Mouse (Mus musculus) liver, embryonic 16.5 days (tissue): ENCODE data around the gene Rab29. TPM values are rescaled to one million over a fixed set of nuclear protein-coding genes. Genes with fewer than 3 reads are reported as not detected.

Experiments
- ATAC-seq: fragments of 200-750 bp; cut with Nextera tagmentation; 2 replicates; pipeline ENCODE4 v1.8.0; 2017; ENCODE audit warnings: low read depth, mild to moderate bottlenecking, moderate number of reproducible peaks, moderate library complexity
- H3K27ac ChIP-seq: fragments of 300-500 bp; sonication (generic); 2 replicates; pipeline ENCODE4 v1.5.1; 2014; ENCODE audit warnings: mild to moderate bottlenecking, low read length
- H3K27me3 ChIP-seq: fragments of 300-500 bp; sonication (generic); 2 replicates; pipeline ENCODE4 v1.6.1; 2014; ENCODE audit warnings: low read depth, low read length, mixed read lengths; ENCODE audit not compliant: control insufficient read depth, insufficient read depth
- H3K36me3 ChIP-seq: fragments of 300-500 bp; sonication (generic); 2 replicates; pipeline ENCODE4 v1.6.1; 2014; ENCODE audit warnings: mild to moderate bottlenecking; ENCODE audit not compliant: control insufficient read depth, insufficient read depth
- H3K4me1 ChIP-seq: fragments of 300-500 bp; sonication (generic); 2 replicates; pipeline ENCODE4 v1.6.1; 2014; ENCODE audit warnings: low read depth, low read length, mixed read lengths; ENCODE audit not compliant: control insufficient read depth
- H3K4me2 ChIP-seq: fragments of 300-500 bp; sonication (generic); 2 replicates; pipeline ENCODE4 v1.6.1; 2014; ENCODE audit warnings: low read depth, low read length, mixed read lengths
- H3K4me3 ChIP-seq: fragments of 300-500 bp; sonication (generic); 2 replicates; pipeline ENCODE4 v1.5.1; 2014; ENCODE audit warnings: low read depth, mild to moderate bottlenecking, low read length
- H3K9ac ChIP-seq: fragments of 300-500 bp; sonication (generic); 2 replicates; pipeline ENCODE4 v1.6.1; 2014; ENCODE audit warnings: low read depth, low read length
- H3K9me3 ChIP-seq: fragments of 300-500 bp; sonication (generic); replicated peaks from 2 replicates; pipeline ENCODE4 v1.6.1; 2016; ENCODE audit warnings: low read length; ENCODE audit not compliant: control insufficient read depth
- WGBS: fragments of 180-500 bp; shearing (Covaris S2); extraction: QIAGEN DNeasy Blood & Tissue Kit; methylation state at CpG from one replicate; pipeline ENCODE4 v1.1.7; 2014; ENCODE audit not compliant: insufficient replicate concordance; 5-methylcytosine and 5-hydroxymethylcytosine counted together
- polyA plus RNA-seq: library from polyadenylated mRNA; unstranded; fragments of >200 nt; fragmentation: Nextera tagmentation; extraction: Ambion mirVana; gene quantifications from 2 replicates; pipeline ENCODE4 v1.2.1, GENCODE M21; 2015

The Rab29 gene
- polyA plus RNA-seq, 1 experiment from 2014 or later = 9.4 TPM

GRCm38 (mm10) chr1:131879816-131880215 lies 12.8 kb downstream of the Rab29 start:
- no peaks in the 10 kb centered on the region for H3K4me1 ChIP-seq
- no peak overlapping the region for H3K27ac ChIP-seq
- H3K9me3 ChIP-seq = no peaks in the 10 kb centered on the region
- H3K36me3 ChIP-seq = no peaks in the 10 kb centered on the region
- H3K9ac ChIP-seq = no peak overlapping the region
- 60% methylated on average over 2 of the region's 2 CpGs for WGBS
- no peak overlapping the region for H3K4me3 ChIP-seq
- H3K27me3 ChIP-seq = no peaks in the 10 kb centered on the region
- no peak overlapping the region for H3K4me2 ChIP-seq
- ATAC-seq = no peak

- Histone ChIP-seq H3K9me3 (no peaks in the 10 kb centered on the region), H3K4me2 (no peak overlapping the region), H3K9ac (no peak overlapping the region), H3K36me3 (no peaks in the 10 kb centered on the region), H3K4me3 (no peak overlapping the region), H3K27ac (no peak overlapping the region), H3K27me3 (no peaks in the 10 kb centered on the region), H3K4me1 (no peaks in the 10 kb centered on the region)
- WGBS = 37% methylated on average over 2 of the region's 2 CpGs
- ATAC-seq = no peak
Measured at GRCm38 (mm10) chr1:131882787-131883186, 15.8 kb downstream of the Rab29 start.

- Histone ChIP-seq H3K36me3 (no peaks in the 10 kb centered on the region), H3K4me1 (no peaks in the 10 kb centered on the region), H3K27me3 (no peaks in the 10 kb centered on the region), H3K27ac (no peak overlapping the region), H3K9me3 (no peaks in the 10 kb centered on the region), H3K9ac (no peak overlapping the region), H3K4me3 (no peak overlapping the region), H3K4me2 (no peak overlapping the region)
- 67% methylated on average over 2 of the region's 2 CpGs for WGBS
- no peak for ATAC-seq
Measured at GRCm38 (mm10) chr1:131886173-131886572, 19.1 kb downstream of the Rab29 start.

GRCm38 (mm10) chr1:131886641-131887040 lies 19.6 kb downstream of the Rab29 start:
- Histone ChIP-seq H3K4me2 (no peak overlapping the region), H3K9me3 (no peaks in the 10 kb centered on the region), H3K9ac (no peak overlapping the region), H3K36me3 (no peaks in the 10 kb centered on the region), H3K4me1 (no peaks in the 10 kb centered on the region), H3K4me3 (no peak overlapping the region), H3K27me3 (no peaks in the 10 kb centered on the region), H3K27ac (no peak overlapping the region)
- 68% methylated on average over 3 of the region's 3 CpGs for WGBS
- no peak for ATAC-seq

- H3K9ac ChIP-seq = no peak overlapping the region
- no peak for ATAC-seq
- H3K4me3 ChIP-seq = no peak overlapping the region
- WGBS = 59% methylated on average over 6 of the region's 6 CpGs
- H3K9me3 ChIP-seq = no peaks in the 10 kb centered on the region
- H3K27me3 ChIP-seq = no peaks in the 10 kb centered on the region
- no peaks in the 10 kb centered on the region for H3K4me1 ChIP-seq
- no peaks in the 10 kb centered on the region for H3K36me3 ChIP-seq
- H3K27ac ChIP-seq = no peak overlapping the region
- H3K4me2 ChIP-seq = no peak overlapping the region
Measured at GRCm38 (mm10) chr1:131890043-131890658, 23.1 kb downstream of the Rab29 start.

GRCm38 (mm10) chr1:131891436-131891835 lies 24.4 kb downstream of the Rab29 start:
- no peak overlapping the region for H3K27ac ChIP-seq
- H3K4me3 ChIP-seq = no peak overlapping the region
- no peak for ATAC-seq
- no peak overlapping the region for H3K9ac ChIP-seq
- no peaks in the 10 kb centered on the region for H3K36me3 ChIP-seq
- H3K9me3 ChIP-seq = no peaks in the 10 kb centered on the region
- no peaks in the 10 kb centered on the region for H3K27me3 ChIP-seq
- no peaks in the 10 kb centered on the region for H3K4me1 ChIP-seq
- H3K4me2 ChIP-seq = no peak overlapping the region
- 71% methylated on average over 4 of the region's 4 CpGs for WGBS

GRCm38 (mm10) chr1:131902679-131903078 lies 35.7 kb downstream of the Rab29 start:
- 57% methylated on average over 4 of the region's 4 CpGs for WGBS
- no peak for ATAC-seq

GRCm38 (mm10) chr1:131903251-131903650 lies 36.2 kb downstream of the Rab29 start:
- Histone ChIP-seq H3K27me3 (peaks cover 10% of the 10 kb centered on the region), H3K4me2 (no peak overlapping the region)
- 69% methylated on average over 7 of the region's 7 CpGs for WGBS

More at GRCm38 (mm10) chr1:131902679-131903078, 35.7 kb downstream of the Rab29 start:
- Histone ChIP-seq H3K27ac (no peak overlapping the region), H3K4me1 (no peaks in the 10 kb centered on the region), H3K36me3 (no peaks in the 10 kb centered on the region), H3K4me3 (no peak overlapping the region), H3K4me2 (no peak overlapping the region), H3K9me3 (no peaks in the 10 kb centered on the region), H3K9ac (no peak overlapping the region), H3K27me3 (peaks cover 7% of the 10 kb centered on the region; the same call in 1 of the 2 replicates)

GRCm38 (mm10) chr1:131905497-131905896 lies 38.5 kb downstream of the Rab29 start:
- no peaks in the 10 kb centered on the region for H3K36me3 ChIP-seq
- no peak overlapping the region for H3K4me3 ChIP-seq
- peaks cover 4% of the 10 kb centered on the region for H3K4me1 ChIP-seq
- no peak overlapping the region for H3K27ac ChIP-seq
- no peak for ATAC-seq
- H3K4me2 ChIP-seq = no peak overlapping the region
- H3K9ac ChIP-seq = no peak overlapping the region
- H3K27me3 ChIP-seq = peaks cover 12% of the 10 kb centered on the region
- 0% methylated on average over 1 of the region's 1 CpGs for WGBS
- H3K9me3 ChIP-seq = no peaks in the 10 kb centered on the region

More at GRCm38 (mm10) chr1:131903251-131903650, 36.2 kb downstream of the Rab29 start:
- Histone ChIP-seq H3K4me1 (no peaks in the 10 kb centered on the region), H3K9ac (no peak overlapping the region), H3K9me3 (no peaks in the 10 kb centered on the region), H3K36me3 (no peaks in the 10 kb centered on the region), H3K4me3 (no peak overlapping the region), H3K27ac (no peak overlapping the region)
- ATAC-seq = no peak
